17 mouse cellular contexts compared by ENCODE assay signal in the genomic region with DNA sequence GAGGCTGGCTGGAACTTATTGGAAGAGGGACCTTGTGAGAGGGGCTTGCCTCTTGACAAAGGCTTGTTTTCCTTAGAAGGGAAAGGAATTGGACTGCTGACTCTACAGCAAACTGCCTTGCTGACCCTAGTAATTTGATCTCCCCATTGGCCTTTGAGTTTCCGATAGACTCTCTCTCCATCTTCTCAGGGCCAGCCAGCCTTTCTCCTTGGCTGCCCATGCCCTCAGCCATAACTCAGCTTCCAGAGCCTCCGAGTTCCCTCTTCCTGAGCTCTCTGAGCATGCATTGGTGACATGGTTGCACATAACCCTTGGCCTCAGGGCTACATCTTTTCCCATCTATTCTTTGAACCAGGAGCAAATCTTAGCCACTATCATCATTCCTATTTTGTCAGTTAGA.
"Had no signal": no experiment of that assay in that cellular context is flagged by ENCODE, and none has a peak within 500 bp of the region (broad histone marks: within the 10 kb centered on the region; RNA-seq: fewer than 3 reads in every experiment).

No protein-coding gene starts in this region.

- H3K4me3 ChIP-seq: lung, embryonic 15.5 days; megakaryocyte, embryonic 14.5 days; midbrain, embryonic 13.5 days; midbrain, embryonic 15.5 days; neural tube, embryonic 12.5 days; stomach, embryonic 15.5 days had no signal

- H3K27me3 ChIP-seq: lung, embryonic 15.5 days; megakaryocyte, embryonic 14.5 days; midbrain, embryonic 13.5 days; midbrain, embryonic 15.5 days; neural tube, embryonic 12.5 days; stomach, embryonic 15.5 days had no signal

- ATAC-seq: lung, postnatal 0 days; midbrain, embryonic 13.5 days; midbrain, embryonic 15.5 days had no signal

- DNase-seq: lung, adult 2 months; lung, postnatal 14 days; lung, postnatal 36 days; right cerebral cortex, postnatal 14 days; thymus, adult 2 months; thymus, postnatal 25 days; thymus, postnatal 4 days had no signal

- H3K27ac ChIP-seq: lung, embryonic 15.5 days; macrophage; midbrain, embryonic 13.5 days; midbrain, embryonic 15.5 days; neural tube, embryonic 12.5 days; stomach, embryonic 15.5 days; stomach, postnatal 0 days had no signal

- H3K9ac ChIP-seq: lung, embryonic 15.5 days; midbrain, embryonic 13.5 days; midbrain, embryonic 15.5 days; neural tube, embryonic 12.5 days; stomach, embryonic 15.5 days had no signal

- H3K9me3 ChIP-seq: lung, embryonic 15.5 days; midbrain, embryonic 13.5 days; midbrain, embryonic 15.5 days; neural tube, embryonic 12.5 days; stomach, embryonic 15.5 days had no signal

- H3K36me3 ChIP-seq: lung, embryonic 15.5 days; midbrain, embryonic 13.5 days; midbrain, embryonic 15.5 days; neural tube, embryonic 12.5 days; stomach, embryonic 15.5 days had no signal

- H3K4me2 ChIP-seq: lung, embryonic 15.5 days; midbrain, embryonic 11.5 days; midbrain, embryonic 13.5 days; midbrain, embryonic 15.5 days; neural tube, embryonic 12.5 days; stomach, embryonic 15.5 days had no signal

- H3K4me1 ChIP-seq: lung, embryonic 15.5 days; megakaryocyte, embryonic 14.5 days; midbrain, embryonic 13.5 days; midbrain, embryonic 15.5 days; neural tube, embryonic 12.5 days; stomach, embryonic 15.5 days had no signal
